Mouse (Mus musculus) forebrain, embryonic 10.5 days (tissue): ENCODE measurements around the gene Mst1r. TPM values are rescaled to one million over a fixed set of nuclear protein-coding genes. Genes with fewer than 3 reads are reported as not detected.

Source experiments
- DNase-seq: peaks from one replicate; pipeline ENCODE4 v3.0.0-alpha.2; 2017; ENCODE audit warnings: low spot score; ENCODE audit errors: extremely low spot score
- H3K27ac ChIP-seq: fragments of 300-500 bp; sonication (generic); 2 replicates; pipeline ENCODE4 v1.5.1; 2016; ENCODE audit warnings: mild to moderate bottlenecking
- H3K27me3 ChIP-seq: fragments of 300-500 bp; sonication (generic); 2 replicates; pipeline ENCODE4 v1.6.1; 2016; ENCODE audit warnings: mild to moderate bottlenecking; ENCODE audit not compliant: poor library complexity, severe bottlenecking
- H3K36me3 ChIP-seq: fragments of 300-500 bp; sonication (generic); replicated peaks from 2 replicates; pipeline ENCODE4 v1.6.1; 2016; ENCODE audit warnings: mild to moderate bottlenecking, moderate library complexity
- H3K4me1 ChIP-seq: fragments of 300-500 bp; sonication (generic); 2 replicates; pipeline ENCODE4 v1.6.1; 2016
- H3K4me3 ChIP-seq: fragments of 300-500 bp; sonication (generic); 2 replicates; pipeline ENCODE4 v1.5.1; 2016; ENCODE audit warnings: mild to moderate bottlenecking, moderate library complexity
- H3K9me3 ChIP-seq: fragments of 300-500 bp; sonication (generic); 2 replicates; pipeline ENCODE4 v1.6.1; 2016; ENCODE audit warnings: mild to moderate bottlenecking, moderate library complexity
- WGBS: fragments of 180-500 bp; shearing (Covaris S2); methylation state at CpG from one replicate; pipeline ENCODE4 v1.1.7; 2016; 5-methylcytosine and 5-hydroxymethylcytosine counted together
- polyA plus RNA-seq: library from polyadenylated mRNA; unstranded; fragments of >200 nt; fragmentation: Nextera tagmentation; extraction: Ambion mirVana; gene quantifications from 2 replicates; pipeline ENCODE4 v1.2.1, GENCODE M21; 2016

The Mst1r gene
- polyA plus RNA-seq, 1 experiment from 2014 or later = 0.60 TPM

GRCm38 (mm10) chr9:107919441-107919840, 12.8 kb downstream of the Mst1r start:
- DNase-seq = no peak
- Histone ChIP-seq H3K36me3 (no peaks in the 10 kb centered on the region), H3K27me3 (peaks cover 8% of the 10 kb centered on the region; the same call in 1 of the 2 replicates), H3K4me1 (peaks cover 20% of the 10 kb centered on the region), H3K27ac (no peak overlapping the region), H3K4me3 (no peak overlapping the region), H3K9me3 (no peaks in the 10 kb centered on the region)
- 88% methylated on average over 5 of the region's 5 CpGs for WGBS

- 35% methylated on average over 7 of the region's 7 CpGs for WGBS
- Histone ChIP-seq H3K4me1 (peaks cover 39% of the 10 kb centered on the region), H3K4me3 (no peak overlapping the region), H3K27ac (no peak overlapping the region), H3K36me3 (no peaks in the 10 kb centered on the region), H3K27me3 (peaks cover 8% of the 10 kb centered on the region; the same call in 1 of the 2 replicates), H3K9me3 (no peaks in the 10 kb centered on the region)
- DNase-seq = no peak
Measured at GRCm38 (mm10) chr9:107923021-107923420, 16.3 kb downstream of the Mst1r start.

- no peaks in the 10 kb centered on the region for H3K9me3 ChIP-seq
- 64% methylated on average over 6 of the region's 6 CpGs for WGBS
- peaks cover 37% of the 10 kb centered on the region for H3K4me1 ChIP-seq
- H3K36me3 ChIP-seq = no peaks in the 10 kb centered on the region
- no peak for DNase-seq
- H3K27ac ChIP-seq = peak overlapping the region; percentile 60; the same call in 1 of the 2 replicates
- H3K27me3 ChIP-seq = peaks cover 8% of the 10 kb centered on the region; the same call in 1 of the 2 replicates
- no peak overlapping the region for H3K4me3 ChIP-seq
Measured at GRCm38 (mm10) chr9:107923956-107924355, 17.3 kb downstream of the Mst1r start.

- H3K27ac ChIP-seq = no peak overlapping the region
- peaks cover 37% of the 10 kb centered on the region for H3K4me1 ChIP-seq
- no peak for DNase-seq
- 24% methylated on average over 3 of the region's 3 CpGs for WGBS
- H3K9me3 ChIP-seq = no peaks in the 10 kb centered on the region
- no peak overlapping the region for H3K4me3 ChIP-seq
- H3K27me3 ChIP-seq = peaks cover 8% of the 10 kb centered on the region; the same call in 1 of the 2 replicates
- H3K36me3 ChIP-seq = no peaks in the 10 kb centered on the region
Measured at GRCm38 (mm10) chr9:107925251-107925650, 18.6 kb downstream of the Mst1r start.

GRCm38 (mm10) chr9:107926920-107927420, 20.3 kb downstream of the Mst1r start:
- no peak overlapping the region for H3K4me3 ChIP-seq
- no peak for DNase-seq
- H3K27me3 ChIP-seq = peaks cover 8% of the 10 kb centered on the region; the same call in 1 of the 2 replicates
- H3K9me3 ChIP-seq = no peaks in the 10 kb centered on the region
- 61% methylated on average over 9 of the region's 9 CpGs for WGBS
- H3K4me1 ChIP-seq = peaks cover 41% of the 10 kb centered on the region
- no peaks in the 10 kb centered on the region for H3K36me3 ChIP-seq
- H3K27ac ChIP-seq = no peak overlapping the region

GRCm38 (mm10) chr9:107927749-107928148, 21.1 kb downstream of the Mst1r start:
- DNase-seq = no peak
- H3K4me1 ChIP-seq = peaks cover 49% of the 10 kb centered on the region
- no peak overlapping the region for H3K27ac ChIP-seq
- 87% methylated on average over 5 of the region's 5 CpGs for WGBS
- no peaks in the 10 kb centered on the region for H3K36me3 ChIP-seq
- peaks cover 8% of the 10 kb centered on the region; the same call in 1 of the 2 replicates for H3K27me3 ChIP-seq
- no peak overlapping the region for H3K4me3 ChIP-seq
- no peaks in the 10 kb centered on the region for H3K9me3 ChIP-seq

GRCm38 (mm10) chr9:107928169-107928568, 21.5 kb downstream of the Mst1r start, which contains the start of gene Actl11:
Actl11 (plus strand) TSS chr9:107928469.
- H3K27ac ChIP-seq = no peak within 1 kb of the TSS

GRCm38 (mm10) chr9:107932221-107932620, 25.5 kb downstream of the Mst1r start:
- Histone ChIP-seq H3K36me3 (no peaks in the 10 kb centered on the region), H3K4me1 (peaks cover 42% of the 10 kb centered on the region), H3K27ac (no peak overlapping the region), H3K4me3 (no peak overlapping the region), H3K27me3 (peaks cover 33% of the 10 kb centered on the region), H3K9me3 (no peaks in the 10 kb centered on the region)
- no peak for DNase-seq
- WGBS = 80% methylated on average over 4 of the region's 4 CpGs

More at GRCm38 (mm10) chr9:107928169-107928568, 21.5 kb downstream of the Mst1r start, which contains the start of gene Actl11:
- no peak within 1 kb of the TSS for H3K4me3 ChIP-seq
- peaks cover 50% of the 10 kb centered on the region for H3K4me1 ChIP-seq
- H3K9me3 ChIP-seq = no peaks in the 10 kb centered on the region
- no peak for DNase-seq
- H3K27me3 ChIP-seq = peaks cover 8% of the 10 kb centered on the region; the same call in 1 of the 2 replicates
- 74% methylated on average over 3 of the region's 3 CpGs for WGBS
- H3K36me3 ChIP-seq = no peaks in the 10 kb centered on the region

GRCm38 (mm10) chr9:107934146-107934545, 27.5 kb downstream of the Mst1r start:
- Histone ChIP-seq H3K4me3 (no peak overlapping the region), H3K27ac (no peak overlapping the region), H3K36me3 (no peaks in the 10 kb centered on the region), H3K4me1 (peaks cover 46% of the 10 kb centered on the region), H3K9me3 (no peaks in the 10 kb centered on the region), H3K27me3 (peaks cover 47% of the 10 kb centered on the region)
- 89% methylated on average over 11 of the region's 11 CpGs for WGBS
- no peak for DNase-seq

GRCm38 (mm10) chr9:107935374-107935773, 28.7 kb downstream of the Mst1r start, which contains the start of gene Camkv:
Camkv (plus strand) TSS chr9:107935674.
- peaks cover 46% of the 10 kb centered on the region for H3K4me1 ChIP-seq
- peak within 1 kb of the TSS; percentile 85 for H3K27ac ChIP-seq
- no peak for DNase-seq
- WGBS = 8% methylated on average over 3 of the region's 3 CpGs
- H3K27me3 ChIP-seq = peaks cover 47% of the 10 kb centered on the region
- H3K9me3 ChIP-seq = no peaks in the 10 kb centered on the region
- H3K4me3 ChIP-seq = peak within 1 kb of the TSS; percentile 71
- H3K36me3 ChIP-seq = no peaks in the 10 kb centered on the region

GRCm38 (mm10) chr9:107935790-107936214, 29.1 kb downstream of the Mst1r start:
- 1% methylated on average over 41 of the region's 41 CpGs for WGBS
- peak overlapping the region; percentile 85 for H3K27ac ChIP-seq
- H3K9me3 ChIP-seq = no peaks in the 10 kb centered on the region
- H3K4me1 ChIP-seq = peaks cover 46% of the 10 kb centered on the region
- H3K27me3 ChIP-seq = peaks cover 47% of the 10 kb centered on the region
- H3K4me3 ChIP-seq = peak overlapping the region; percentile 71
- H3K36me3 ChIP-seq = no peaks in the 10 kb centered on the region
- peak; percentile 56 for DNase-seq

- H3K27ac ChIP-seq = peak overlapping the region; percentile 85
- peak; percentile 41 for DNase-seq
- no peaks in the 10 kb centered on the region for H3K9me3 ChIP-seq
- no peaks in the 10 kb centered on the region for H3K36me3 ChIP-seq
- peaks cover 47% of the 10 kb centered on the region for H3K27me3 ChIP-seq
- under 1% methylated on average over 29 of the region's 29 CpGs for WGBS
- H3K4me3 ChIP-seq = peak overlapping the region; percentile 71
- peaks cover 46% of the 10 kb centered on the region for H3K4me1 ChIP-seq
Measured at GRCm38 (mm10) chr9:107936215-107936822, 29.6 kb downstream of the Mst1r start.

GRCm38 (mm10) chr9:107936831-107937230, 30.2 kb downstream of the Mst1r start:
- Histone ChIP-seq H3K4me1 (peaks cover 43% of the 10 kb centered on the region), H3K27ac (peak overlapping the region; percentile 85), H3K36me3 (no peaks in the 10 kb centered on the region), H3K9me3 (no peaks in the 10 kb centered on the region), H3K4me3 (peak overlapping the region; percentile 71), H3K27me3 (peaks cover 47% of the 10 kb centered on the region)
- DNase-seq = no peak
- WGBS = 10% methylated on average over 3 of the region's 3 CpGs
